Mouse (Mus musculus): ENCODE results near the gene Ppp1r9b. TPM values are rescaled to one million over a fixed set of nuclear protein-coding genes. Genes with fewer than 3 reads are reported as not detected.

The Ppp1r9b gene
- polyA plus RNA-seq (2015; fragmentation: Nextera tagmentation; extraction: Ambion mirVana): 11.0 and 12.8 TPM in 2 replicates

- H3K4me1 ChIP-seq: peaks cover 78% of the 10 kb centered on the region
- peak within 1 kb of the TSS; percentile 91 for H3K4me3 ChIP-seq (replicated peaks)
- peak within 1 kb of the TSS; percentile 95 for H3K27ac ChIP-seq (replicated peaks)
- H3K36me3 ChIP-seq: peaks cover 6% of the 10 kb centered on the region; the same call in 1 of the 2 replicates
- H3K27me3 ChIP-seq: no peaks in the 10 kb centered on the region
- H3K4me2 ChIP-seq (replicated peaks): peak within 1 kb of the TSS; percentile 94
- under 1% methylated on average over 65 of the region's 69 CpGs for WGBS
- peak; percentile 85 for ATAC-seq (ENCODE audit: insufficient number of reproducible peaks, low FRiP score, low TSS enrichment, low read depth)
- no peaks in the 10 kb centered on the region for H3K9me3 ChIP-seq (replicated peaks)
- peak within 1 kb of the TSS; percentile 93 for H3K9ac ChIP-seq
Observed at GRCm38 (mm10) chr11:94990749-94991577, at the start of gene Ppp1r9b. Gene Ppp1r9b (plus strand): TSS chr11:94991035.

DNA sequence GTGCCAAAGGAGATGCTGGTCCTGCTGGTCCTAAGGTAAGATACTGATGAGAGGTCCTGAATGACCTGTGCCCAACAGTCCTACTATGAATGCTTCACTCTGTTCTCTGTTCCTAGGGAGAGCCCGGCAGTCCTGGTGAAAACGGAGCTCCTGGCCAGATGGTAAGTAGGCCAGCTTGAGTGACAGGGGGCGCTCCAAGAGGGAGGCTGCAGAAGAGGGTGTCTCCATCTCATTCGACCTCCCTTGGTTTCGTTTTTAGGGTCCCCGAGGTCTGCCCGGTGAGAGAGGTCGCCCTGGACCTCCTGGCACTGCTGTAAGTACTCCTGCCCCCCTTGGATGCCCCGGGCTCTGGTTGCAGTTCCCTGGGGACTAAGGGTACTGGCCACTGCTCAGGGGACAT is 49.7 kb upstream of the Ppp1r9b start:
- peak overlapping the region; percentile 6; the same call in 1 of the 2 replicates for H3K4me3 ChIP-seq (replicated peaks)
- no peaks in the 10 kb centered on the region for H3K9me3 ChIP-seq (replicated peaks)
- peaks cover 66% of the 10 kb centered on the region for H3K36me3 ChIP-seq
- ATAC-seq (ENCODE audit: insufficient number of reproducible peaks, low FRiP score, low TSS enrichment, low read depth): 0 out of 2 replicates have a peak, but pooled peaks have one; percentile 1
- H3K27ac ChIP-seq (replicated peaks): peak overlapping the region; percentile 98
- WGBS: 52% methylated on average over 9 of the region's 9 CpGs
- peak overlapping the region; percentile 64 for H3K4me2 ChIP-seq (replicated peaks)
- H3K9ac ChIP-seq: 0 out of 2 replicates have a peak overlapping the region, but pooled peaks have one; percentile 15
- H3K4me1 ChIP-seq: peaks cover 79% of the 10 kb centered on the region
- peaks cover 3% of the 10 kb centered on the region; the same call in 1 of the 2 replicates for H3K27me3 ChIP-seq

DNA sequence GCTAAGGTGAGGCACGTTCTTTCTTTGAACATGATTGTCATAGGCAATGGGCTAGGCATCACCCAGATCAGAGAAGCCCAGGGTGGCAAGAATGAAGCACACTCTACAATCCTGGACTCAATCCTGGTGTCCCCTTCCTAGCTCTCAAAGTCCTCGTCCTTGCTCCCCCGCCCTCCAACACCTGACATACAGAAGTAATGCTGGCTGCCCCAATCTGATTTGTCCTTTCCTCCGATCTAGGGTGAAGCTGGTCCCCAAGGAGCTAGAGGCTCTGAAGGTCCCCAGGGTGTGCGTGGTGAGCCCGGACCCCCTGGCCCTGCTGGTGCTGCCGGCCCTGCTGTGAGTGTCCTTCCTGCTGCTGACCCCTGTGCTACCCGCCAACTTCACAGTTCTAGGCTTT is 49.1 kb upstream of the Ppp1r9b start:
- Histone ChIP-seq H3K4me1 (peaks cover 82% of the 10 kb centered on the region), H3K27me3 (no peaks in the 10 kb centered on the region), H3K27ac (replicated peaks) (peak overlapping the region; percentile 98), H3K9ac (0 out of 2 replicates have a peak overlapping the region, but pooled peaks have one; percentile 15), H3K4me2 (replicated peaks) (peak overlapping the region; percentile 64), H3K4me3 (replicated peaks) (peak overlapping the region; percentile 6; the same call in 1 of the 2 replicates), H3K36me3 (peaks cover 73% of the 10 kb centered on the region), H3K9me3 (replicated peaks) (no peaks in the 10 kb centered on the region)
- ATAC-seq (ENCODE audit: insufficient number of reproducible peaks, low FRiP score, low TSS enrichment, low read depth): no peak
- WGBS: 71% methylated on average over 8 of the region's 8 CpGs

GRCm38 (mm10) chr11:94942282-94943023 is 48.4 kb upstream of the Ppp1r9b start:
- H3K9me3 ChIP-seq (replicated peaks): no peaks in the 10 kb centered on the region
- peaks cover 80% of the 10 kb centered on the region for H3K36me3 ChIP-seq
- H3K4me2 ChIP-seq (replicated peaks): peak overlapping the region; percentile 64
- no peaks in the 10 kb centered on the region for H3K27me3 ChIP-seq
- no peak; the same call in 1 of the 2 replicates for ATAC-seq (ENCODE audit: insufficient number of reproducible peaks, low FRiP score, low TSS enrichment, low read depth)
- peak overlapping the region; percentile 98 for H3K27ac ChIP-seq (replicated peaks)
- peak overlapping the region; percentile 12; the same call in 1 of the 2 replicates for H3K9ac ChIP-seq
- H3K4me1 ChIP-seq: peaks cover 88% of the 10 kb centered on the region
- 0 out of 2 replicates have a peak overlapping the region, but pooled peaks have one; percentile 6 for H3K4me3 ChIP-seq (replicated peaks)
- WGBS: 50% methylated on average over 13 of the region's 13 CpGs

DNA sequence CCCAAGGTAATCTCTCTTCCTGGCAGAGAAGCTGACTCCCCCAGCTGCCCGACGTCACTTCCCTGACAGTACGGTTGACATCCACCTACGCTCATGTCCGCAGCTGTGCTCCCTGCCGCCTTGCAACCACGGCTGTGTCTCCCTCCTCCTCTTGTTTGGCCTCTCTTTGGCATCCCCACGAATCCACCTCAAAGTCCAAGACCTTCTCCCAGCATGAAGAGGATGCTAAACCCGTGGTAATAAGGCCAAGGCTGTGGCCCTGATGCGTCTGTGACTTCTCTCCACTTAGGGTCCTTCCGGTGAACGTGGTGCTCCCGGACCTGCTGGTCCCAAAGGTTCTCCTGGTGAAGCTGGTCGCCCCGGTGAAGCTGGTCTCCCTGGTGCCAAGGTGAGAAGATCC is 47.8 kb upstream of the Ppp1r9b start:
- ATAC-seq (ENCODE audit: insufficient number of reproducible peaks, low FRiP score, low TSS enrichment, low read depth): no peak

DNA sequence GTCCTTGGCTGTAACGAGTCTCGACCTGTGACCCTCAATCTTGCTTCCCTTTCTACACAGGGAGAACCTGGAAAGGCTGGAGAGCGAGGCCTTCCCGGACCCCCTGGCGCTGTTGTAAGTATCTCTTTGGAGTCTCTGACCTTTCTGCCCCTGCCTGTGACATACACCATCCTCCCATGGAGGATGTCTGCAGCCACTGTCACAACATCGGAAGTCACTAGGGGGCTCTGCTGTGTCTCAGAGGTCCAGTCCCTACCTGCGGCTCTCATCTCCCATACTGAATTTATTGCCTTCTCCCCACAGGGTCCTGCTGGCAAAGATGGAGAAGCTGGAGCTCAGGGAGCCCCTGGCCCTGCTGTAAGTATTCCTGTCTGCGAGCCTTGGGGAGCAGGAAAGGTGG is 46.5 kb upstream of the Ppp1r9b start:
- Histone ChIP-seq H3K9me3 (replicated peaks) (no peaks in the 10 kb centered on the region), H3K4me2 (replicated peaks) (0 out of 2 replicates have a peak overlapping the region, but pooled peaks have one; percentile 64), H3K27ac (replicated peaks) (peak overlapping the region; percentile 98), H3K27me3 (no peaks in the 10 kb centered on the region), H3K4me3 (replicated peaks) (no peak overlapping the region), H3K36me3 (peaks cover 98% of the 10 kb centered on the region), H3K4me1 (peaks cover 91% of the 10 kb centered on the region), H3K9ac (no peak overlapping the region)
- 28% methylated on average over 8 of the region's 8 CpGs for WGBS
- ATAC-seq (ENCODE audit: insufficient number of reproducible peaks, low FRiP score, low TSS enrichment, low read depth): no peak

More for the DNA sequence above, 47.8 kb upstream of the Ppp1r9b start:
- Histone ChIP-seq H3K9ac (no peak overlapping the region), H3K27me3 (no peaks in the 10 kb centered on the region), H3K27ac (replicated peaks) (peak overlapping the region; percentile 98), H3K36me3 (peaks cover 86% of the 10 kb centered on the region), H3K4me3 (replicated peaks) (0 out of 2 replicates have a peak overlapping the region, but pooled peaks have one; percentile 1), H3K9me3 (replicated peaks) (no peaks in the 10 kb centered on the region), H3K4me1 (peaks cover 90% of the 10 kb centered on the region), H3K4me2 (replicated peaks) (peak overlapping the region; percentile 64; the same call in 1 of the 2 replicates)
- 81% methylated on average over 15 of the region's 15 CpGs for WGBS

DNA sequence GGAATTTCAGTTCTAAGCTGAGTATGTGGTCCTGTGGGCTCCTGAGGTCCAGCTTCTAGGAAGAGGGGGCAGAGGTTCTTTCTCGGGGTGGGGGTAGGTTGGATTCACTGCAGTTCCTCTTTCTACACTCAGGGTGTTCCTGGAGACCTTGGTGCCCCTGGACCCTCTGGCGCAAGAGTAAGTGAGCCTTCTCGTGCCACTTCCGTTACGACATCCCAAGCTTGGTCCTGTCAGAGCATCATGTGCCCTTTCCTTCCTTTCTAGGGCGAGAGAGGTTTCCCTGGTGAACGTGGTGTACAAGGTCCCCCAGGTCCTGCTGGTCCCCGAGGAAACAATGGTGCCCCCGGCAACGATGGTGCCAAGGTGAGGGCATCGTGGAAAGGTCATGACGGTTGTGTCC is 45.6 kb upstream of the Ppp1r9b start:
- peaks cover 82% of the 10 kb centered on the region for H3K4me1 ChIP-seq

DNA sequence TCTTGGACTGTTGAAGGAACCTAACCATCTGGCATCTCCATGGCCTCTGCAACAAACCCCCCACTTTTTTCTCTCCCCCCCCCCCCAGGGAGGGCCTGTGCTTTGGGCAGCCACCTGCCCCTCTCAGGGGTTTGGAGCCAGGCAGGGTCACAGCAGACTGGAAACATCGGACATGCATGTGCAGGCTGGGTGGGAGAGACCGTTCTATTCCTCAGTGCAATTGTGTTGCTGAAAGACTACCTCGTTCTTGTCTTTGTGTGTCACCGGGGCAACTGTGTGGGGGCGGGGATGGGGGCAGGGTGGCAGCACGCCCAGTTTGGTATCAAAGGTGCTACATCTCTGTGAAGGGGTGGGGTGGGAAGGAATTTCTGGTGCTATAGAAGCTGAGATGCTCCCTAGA is 38.7 kb upstream of the Ppp1r9b start:
- Histone ChIP-seq H3K27ac (replicated peaks) (peak overlapping the region; percentile 98), H3K9me3 (replicated peaks) (no peaks in the 10 kb centered on the region), H3K4me3 (replicated peaks) (no peak overlapping the region), H3K4me1 (peaks cover 24% of the 10 kb centered on the region), H3K4me2 (replicated peaks) (no peak overlapping the region), H3K9ac (no peak overlapping the region), H3K27me3 (no peaks in the 10 kb centered on the region), H3K36me3 (peaks cover 48% of the 10 kb centered on the region)
- ATAC-seq (ENCODE audit: insufficient number of reproducible peaks, low FRiP score, low TSS enrichment, low read depth): no peak
- WGBS: 24% methylated on average over 6 of the region's 6 CpGs

More for the DNA sequence above, 45.6 kb upstream of the Ppp1r9b start:
- Histone ChIP-seq H3K9ac (no peak overlapping the region), H3K4me3 (replicated peaks) (no peak overlapping the region), H3K9me3 (replicated peaks) (no peaks in the 10 kb centered on the region), H3K36me3 (peaks cover 97% of the 10 kb centered on the region), H3K27ac (replicated peaks) (peak overlapping the region; percentile 98), H3K27me3 (no peaks in the 10 kb centered on the region), H3K4me2 (replicated peaks) (peak overlapping the region; percentile 6; the same call in 1 of the 2 replicates)
- ATAC-seq (ENCODE audit: insufficient number of reproducible peaks, low FRiP score, low TSS enrichment, low read depth): no peak
- 85% methylated on average over 12 of the region's 12 CpGs for WGBS

- H3K36me3 ChIP-seq: peaks cover 19% of the 10 kb centered on the region
- peak overlapping the region; percentile 65 for H3K27ac ChIP-seq (replicated peaks)
- H3K4me3 ChIP-seq (replicated peaks): 0 out of 2 replicates have a peak overlapping the region, but pooled peaks have one; percentile 7
- no peak for ATAC-seq (ENCODE audit: insufficient number of reproducible peaks, low FRiP score, low TSS enrichment, low read depth)
- no peak overlapping the region for H3K4me2 ChIP-seq (replicated peaks)
- no peak overlapping the region for H3K9ac ChIP-seq
- H3K4me1 ChIP-seq: peaks cover 21% of the 10 kb centered on the region
- WGBS: 48% methylated on average over 9 of the region's 9 CpGs
- H3K9me3 ChIP-seq (replicated peaks): no peaks in the 10 kb centered on the region
- no peaks in the 10 kb centered on the region for H3K27me3 ChIP-seq
Observed at GRCm38 (mm10) chr11:94955103-94955502, 35.7 kb upstream of the Ppp1r9b start.

- 0 out of 2 replicates have a peak overlapping the region, but pooled peaks have one; percentile 2 for H3K4me2 ChIP-seq (replicated peaks)
- WGBS: 82% methylated on average over 9 of the region's 9 CpGs
- peaks cover 20% of the 10 kb centered on the region for H3K4me1 ChIP-seq
- no peaks in the 10 kb centered on the region for H3K9me3 ChIP-seq (replicated peaks)
- H3K4me3 ChIP-seq (replicated peaks): no peak overlapping the region
- ATAC-seq (ENCODE audit: insufficient number of reproducible peaks, low FRiP score, low TSS enrichment, low read depth): no peak
- H3K27me3 ChIP-seq: no peaks in the 10 kb centered on the region
- H3K36me3 ChIP-seq: no peaks in the 10 kb centered on the region
- peak overlapping the region; percentile 61 for H3K27ac ChIP-seq (replicated peaks)
- no peak overlapping the region for H3K9ac ChIP-seq
Observed at GRCm38 (mm10) chr11:94957693-94958064, 33.2 kb upstream of the Ppp1r9b start.
